Mouse (Mus musculus) megakaryocyte, embryonic 14.5 days (primary cell): ENCODE measurements around the gene Btbd1.

Experiments used
- FLI1 ChIP-seq: IDR thresholded peaks from 2 replicates; pipeline ENCODE4 v1.6.1; 2012; ENCODE audit warnings: low read length, inconsistent platforms, mixed read lengths
- GATA1 ChIP-seq: IDR thresholded peaks from 3 replicates; pipeline ENCODE4 v1.6.1; 2012; ENCODE audit warnings: mixed read lengths, low read length, inconsistent platforms, borderline replicate concordance

- TF ChIP-seq FLI1 (no peak), GATA1 (no peak)
Measured at GRCm38 (mm10) chr7:81835430-81835829, 6.2 kb upstream of the Btbd1 start.
